Mouse (Mus musculus) limb, embryonic 14.5 days (tissue): ENCODE data around the gene Chmp3. TPM values are rescaled to one million over a fixed set of nuclear protein-coding genes. Genes with fewer than 3 reads are reported as not detected.
A peak's percentile ranks its signal among the peaks of the same experiment; 100 is the strongest.

ENCODE experiments used
- ATAC-seq: fragments of 200-750 bp; cut with Nextera tagmentation; 2 replicates; pipeline ENCODE4 v1.8.0; 2017; ENCODE audit warnings: low read depth, moderate number of reproducible peaks, moderate TSS enrichment; ENCODE audit not compliant: low FRiP score
- DNase-seq: peaks from one replicate; pipeline ENCODE4 v3.0.0-alpha.2; 2015; ENCODE audit warnings: low spot score
- H3K27ac ChIP-seq: fragments of 300-500 bp; sonication (generic); replicated peaks from 2 replicates; pipeline ENCODE4 v1.5.1; 2014; ENCODE audit warnings: low read depth, mild to moderate bottlenecking, low read length, moderate library complexity, mixed read lengths
- H3K27me3 ChIP-seq: fragments of 300-500 bp; sonication (generic); 2 replicates; pipeline ENCODE4 v1.6.1; 2014; ENCODE audit warnings: low read length, mixed read lengths; ENCODE audit not compliant: control insufficient read depth, insufficient read depth
- H3K36me3 ChIP-seq: fragments of 300-500 bp; sonication (generic); 2 replicates; pipeline ENCODE4 v1.6.1; 2014; ENCODE audit warnings: mild to moderate bottlenecking, low read length, moderate library complexity, mixed read lengths; ENCODE audit not compliant: control insufficient read depth, insufficient read depth
- H3K4me1 ChIP-seq: fragments of 300-500 bp; sonication (generic); 2 replicates; pipeline ENCODE4 v1.6.1; 2014; ENCODE audit warnings: antibody characterized with exemption, low read length, mixed read lengths; ENCODE audit not compliant: control insufficient read depth, insufficient read depth
- H3K4me2 ChIP-seq: fragments of 300-500 bp; sonication (generic); replicated peaks from 2 replicates; pipeline ENCODE4 v1.6.1; 2014; ENCODE audit warnings: low read depth, mild to moderate bottlenecking, low read length, moderate library complexity; ENCODE audit not compliant: severe bottlenecking
- H3K4me3 ChIP-seq: fragments of 300-500 bp; sonication (generic); replicated peaks from 2 replicates; pipeline ENCODE4 v1.5.1; 2014; ENCODE audit warnings: low read length
- H3K9ac ChIP-seq: fragments of 300-500 bp; sonication (generic); 2 replicates; pipeline ENCODE4 v1.6.1; 2014; ENCODE audit warnings: mild to moderate bottlenecking, low read depth, low read length, moderate library complexity; ENCODE audit not compliant: severe bottlenecking
- H3K9me3 ChIP-seq: fragments of 300-500 bp; sonication (generic); 2 replicates; pipeline ENCODE4 v1.6.1; 2016; ENCODE audit warnings: low read length; ENCODE audit not compliant: control insufficient read depth
- POLR2A ChIP-seq: fragments of 200-500 bp; IDR thresholded peaks from 2 replicates; pipeline ENCODE4 v1.8.0; 2012; ENCODE audit warnings: inconsistent platforms, mild to moderate bottlenecking, moderate library complexity, borderline replicate concordance; ENCODE audit not compliant: insufficient read depth, insufficient read length; ENCODE audit errors: extremely low read depth
- WGBS: fragments of 180-500 bp; shearing (Covaris S2); extraction: QIAGEN DNeasy Blood & Tissue Kit; methylation state at CpG from one replicate; pipeline ENCODE4 v1.1.7; 2014; 5-methylcytosine and 5-hydroxymethylcytosine counted together
- polyA plus RNA-seq, 2 experiments: library from polyadenylated mRNA; depleted of rRNA in 1 of 2; stranded (reverse) in 1 of 2; unstranded in 1 of 2; fragments of >200 nt; fragmentation: Nextera tagmentation in 1 of 2; extraction: Ambion mirVana in 1 of 2; gene quantifications; 2 replicates each; pipeline versions ENCODE4 v1.2.1 to v1.2.3; 2012 to 2014

The Chmp3 gene
- polyA plus RNA-seq, 2 experiments, result 57.2 to 64.4 TPM

DNA sequence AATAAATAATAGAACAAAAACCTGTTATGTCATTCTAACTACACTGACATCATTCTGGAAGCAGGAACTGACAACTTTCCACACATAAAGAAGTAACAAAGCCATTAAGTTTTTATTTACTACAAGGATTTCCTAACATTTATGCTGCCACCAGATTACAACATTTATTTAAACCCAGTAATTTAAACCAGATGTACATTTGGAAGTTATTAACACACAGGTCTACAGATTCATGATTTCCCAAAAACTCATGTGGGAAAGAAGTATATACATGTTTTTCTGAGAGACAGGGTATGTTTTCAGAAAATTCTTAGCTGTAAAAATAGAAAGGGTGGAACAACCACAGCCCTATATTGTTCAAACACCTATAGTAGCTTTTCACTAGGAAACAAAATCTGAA, 81.1 kb downstream of the Chmp3 start:
- H3K36me3 ChIP-seq, result peaks cover 75% of the 10 kb centered on the region
- H3K9ac ChIP-seq, result no peak overlapping the region
- no peak for DNase-seq
- no peak overlapping the region for H3K27ac ChIP-seq
- TF ChIP-seq POLR2A, result no peak
- no peak overlapping the region for H3K4me3 ChIP-seq
- no peaks in the 10 kb centered on the region for H3K27me3 ChIP-seq
- H3K9me3 ChIP-seq, result no peaks in the 10 kb centered on the region
- peak; percentile 53; the same call in 1 of the 2 replicates for ATAC-seq
- H3K4me2 ChIP-seq, result no peak overlapping the region
- peaks cover 14% of the 10 kb centered on the region for H3K4me1 ChIP-seq

DNA sequence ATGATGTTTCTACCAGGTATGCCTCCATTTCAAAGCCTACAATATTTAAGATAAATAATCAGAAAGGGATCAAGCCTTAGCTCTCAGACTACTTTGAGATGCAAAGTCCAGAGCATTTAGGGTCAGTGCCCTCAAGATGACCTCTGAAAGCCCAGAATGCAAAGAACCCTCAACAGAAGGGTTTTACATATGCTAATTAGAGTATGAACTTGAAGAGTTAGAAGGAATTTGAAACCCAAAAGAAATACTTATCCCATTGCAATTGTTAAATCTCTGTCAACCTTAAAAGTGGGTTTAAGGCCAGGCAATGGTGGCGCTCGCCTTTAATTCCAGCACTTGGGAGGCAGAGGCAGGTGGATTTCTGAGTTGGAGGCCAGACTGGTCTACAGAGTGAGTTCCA, 82.4 kb downstream of the Chmp3 start:
- 97% methylated on average over 2 of the region's 2 CpGs for WGBS
- no peak for ATAC-seq
- no peak for TF ChIP-seq POLR2A
- no peaks in the 10 kb centered on the region for H3K9me3 ChIP-seq
- no peak overlapping the region for H3K4me2 ChIP-seq
- H3K4me1 ChIP-seq, result peaks cover 25% of the 10 kb centered on the region
- no peak overlapping the region for H3K4me3 ChIP-seq
- H3K36me3 ChIP-seq, result peaks cover 73% of the 10 kb centered on the region
- H3K9ac ChIP-seq, result no peak overlapping the region
- H3K27me3 ChIP-seq, result no peaks in the 10 kb centered on the region
- DNase-seq, result no peak
- no peak overlapping the region for H3K27ac ChIP-seq

DNA sequence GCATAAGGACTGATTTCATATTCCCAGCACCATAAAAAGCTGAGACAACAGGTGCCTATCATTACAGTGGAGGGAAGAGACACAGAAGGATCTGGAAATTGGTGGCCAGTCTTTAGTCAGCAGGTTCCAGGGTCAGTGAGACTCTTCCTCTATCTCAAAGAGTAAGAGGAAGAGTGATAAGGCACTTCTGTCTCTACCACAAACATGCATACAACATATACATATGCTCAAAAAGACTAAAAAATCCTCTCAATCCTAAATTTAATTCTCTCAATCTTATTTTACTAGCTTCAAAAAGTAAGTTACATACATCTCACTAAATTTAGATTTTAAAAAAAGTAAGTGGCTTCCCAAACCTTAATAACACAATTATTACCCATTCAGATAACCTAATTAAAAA, 83.7 kb downstream of the Chmp3 start:
- H3K27ac ChIP-seq, result no peak overlapping the region
- no peak overlapping the region for H3K4me3 ChIP-seq
- ATAC-seq (no peak), DNase-seq (no peak)
- TF ChIP-seq POLR2A, result no peak
- H3K4me1 ChIP-seq, result peaks cover 30% of the 10 kb centered on the region
- H3K36me3 ChIP-seq, result peaks cover 70% of the 10 kb centered on the region
- no peak overlapping the region for H3K4me2 ChIP-seq
- no peaks in the 10 kb centered on the region for H3K9me3 ChIP-seq
- H3K27me3 ChIP-seq, result no peaks in the 10 kb centered on the region
- H3K9ac ChIP-seq, result no peak overlapping the region

DNA sequence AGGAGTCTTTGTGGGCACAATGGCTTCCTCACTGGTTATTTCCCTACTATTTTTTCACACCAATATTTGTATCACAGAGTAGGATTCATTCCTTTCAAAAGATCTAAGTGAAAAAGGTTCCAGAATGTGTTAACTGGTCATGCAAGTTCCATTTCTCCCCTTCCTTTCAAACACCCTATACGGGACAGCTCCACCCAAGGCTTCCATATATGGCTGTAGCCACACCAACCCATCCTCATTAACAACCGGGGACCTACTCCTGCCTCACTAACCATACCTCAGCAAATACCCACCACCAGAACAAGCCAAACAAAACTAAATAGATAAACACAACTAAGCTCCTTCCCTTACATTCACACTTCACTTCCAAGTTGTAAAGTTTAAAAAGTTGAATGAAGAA, 87.6 kb downstream of the Chmp3 start:
- peak overlapping the region; percentile 85 for H3K4me3 ChIP-seq
- 6% methylated on average over 2 of the region's 2 CpGs for WGBS
- H3K36me3 ChIP-seq, result peaks cover 39% of the 10 kb centered on the region
- H3K27ac ChIP-seq, result no peak overlapping the region
- no peaks in the 10 kb centered on the region for H3K9me3 ChIP-seq
- DNase-seq (no peak), ATAC-seq (no peak)
- H3K4me2 ChIP-seq, result peak overlapping the region; percentile 80
- peaks cover 23% of the 10 kb centered on the region for H3K4me1 ChIP-seq
- 0 out of 2 replicates have a peak overlapping the region, but pooled peaks have one; percentile 81 for H3K9ac ChIP-seq
- TF ChIP-seq POLR2A, result no peak
- H3K27me3 ChIP-seq, result no peaks in the 10 kb centered on the region

DNA sequence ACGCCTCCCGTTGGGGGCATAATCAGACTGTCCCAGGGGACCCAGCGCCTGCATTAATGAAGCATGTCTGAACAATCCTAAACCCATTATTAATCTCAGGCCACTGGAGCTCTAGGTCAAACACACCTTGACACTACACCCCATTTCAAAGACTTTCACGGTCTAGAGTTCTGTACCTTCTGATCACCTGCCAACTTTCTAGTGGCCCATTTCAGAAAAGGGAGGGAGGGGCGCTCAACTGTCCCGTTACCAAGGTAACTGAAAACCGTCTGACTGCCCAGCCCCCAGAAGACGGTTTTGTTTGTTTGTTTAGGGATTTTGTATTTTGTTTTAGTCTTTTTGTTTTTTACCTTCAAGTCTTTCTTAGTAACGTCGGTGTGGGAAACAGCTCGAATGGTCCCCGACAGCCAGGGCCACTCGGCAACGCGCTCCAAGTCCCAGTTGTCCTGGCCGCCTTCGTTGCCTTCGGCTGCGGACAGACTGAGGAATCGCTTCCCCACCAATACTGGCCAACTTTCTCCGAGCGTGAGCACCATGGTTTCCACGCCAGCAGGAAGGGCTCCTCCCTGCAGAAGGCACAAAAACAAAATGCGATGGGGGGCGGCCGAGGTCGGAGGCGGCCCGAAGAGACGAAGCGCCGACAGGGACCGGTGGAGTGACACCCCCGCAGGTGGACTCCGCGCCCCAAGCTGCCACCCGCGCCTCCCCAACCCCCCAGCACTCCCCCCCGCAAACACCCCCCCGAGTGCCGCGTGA, 88.3 kb downstream of the Chmp3 start:
- DNase-seq (peak; percentile 14), ATAC-seq (no peak)
- TF ChIP-seq POLR2A, result no peak
- Histone ChIP-seq H3K9me3 (no peaks in the 10 kb centered on the region), H3K27ac (peak overlapping the region; percentile 94), H3K27me3 (no peaks in the 10 kb centered on the region), H3K4me3 (peak overlapping the region; percentile 85), H3K4me2 (peak overlapping the region; percentile 80), H3K4me1 (peaks cover 23% of the 10 kb centered on the region), H3K9ac (peak overlapping the region; percentile 81), H3K36me3 (peaks cover 33% of the 10 kb centered on the region)
- 3% methylated on average over 40 of the region's 42 CpGs for WGBS

Other genes with a start within 250 kb of the Chmp3 start
- 26.1 and 26.3 TPM in 2 replicates for gene Smyd1, start 221.6 kb upstream of the Chmp3 start, polyA plus RNA-seq (2012; rRNA removed)
- gene Smyd1, start 221.6 kb upstream of the Chmp3 start, polyA plus RNA-seq (2014; fragmentation: Nextera tagmentation; extraction: Ambion mirVana), result 14.9 and 19.1 TPM in 2 replicates
- gene Cd8b1, start 221.0 kb upstream of the Chmp3 start, polyA plus RNA-seq (2012; rRNA removed), result not detected in 2 replicates
- gene Cd8b1, start 221.0 kb upstream of the Chmp3 start, polyA plus RNA-seq (2014; fragmentation: Nextera tagmentation; extraction: Ambion mirVana), result not detected in 2 replicates
- gene Cd8a, start 170.4 kb upstream of the Chmp3 start, polyA plus RNA-seq (2012; rRNA removed), result 0.03 and 0.04 TPM in 2 replicates
- gene Cd8a, start 170.4 kb upstream of the Chmp3 start, polyA plus RNA-seq (2014; fragmentation: Nextera tagmentation; extraction: Ambion mirVana), result not detected in 2 replicates
- gene Rmnd5a, start 103.2 kb upstream of the Chmp3 start, polyA plus RNA-seq (2012; rRNA removed), result 34.9 and 35.9 TPM in 2 replicates
- gene Rmnd5a, start 103.2 kb upstream of the Chmp3 start, polyA plus RNA-seq (2014; fragmentation: Nextera tagmentation; extraction: Ambion mirVana), result 10.0 and 11.1 TPM in 2 replicates
- 15.4 and 17.6 TPM in 2 replicates for gene Rnf103, start 49.9 kb upstream of the Chmp3 start, polyA plus RNA-seq (2012; rRNA removed)
- 19.8 and 22.4 TPM in 2 replicates for gene Rnf103, start 49.9 kb upstream of the Chmp3 start, polyA plus RNA-seq (2014; fragmentation: Nextera tagmentation; extraction: Ambion mirVana)
- 54.8 and 58.1 TPM in 2 replicates for gene Kdm3a, start 89.2 kb downstream of the Chmp3 start, polyA plus RNA-seq (2012; rRNA removed)
- gene Kdm3a, start 89.2 kb downstream of the Chmp3 start, polyA plus RNA-seq (2014; fragmentation: Nextera tagmentation; extraction: Ambion mirVana), result 36.9 and 37.9 TPM in 2 replicates
- 14.9 and 15.6 TPM in 2 replicates for gene Reep1, start 163.8 kb downstream of the Chmp3 start, polyA plus RNA-seq (2012; rRNA removed)
- 13.0 and 15.2 TPM in 2 replicates for gene Reep1, start 163.8 kb downstream of the Chmp3 start, polyA plus RNA-seq (2014; fragmentation: Nextera tagmentation; extraction: Ambion mirVana)